Mouse (Mus musculus) MEL (cell line): ENCODE measurements around the gene Fgf13.

Experiments used
- BHLHE40 ChIP-seq: IDR thresholded peaks from 2 replicates; pipeline ENCODE4 v1.6.1; 2012; ENCODE audit warnings: low read depth, mild to moderate bottlenecking, inconsistent platforms, low read length, improper control_type of control experiment, borderline replicate concordance
- EP300 ChIP-seq, 2 experiments: IDR thresholded peaks; 2 replicates each; pipeline ENCODE4 v1.6.1; 2011; ENCODE audit warnings: improper control_type of control experiment in 2 of 2, low read length in 2 of 2, low read depth in 1 of 2, mild to moderate bottlenecking in 1 of 2
- GABPA ChIP-seq: IDR thresholded peaks from 2 replicates; pipeline ENCODE4 v1.6.1; 2012; ENCODE audit warnings: low read depth, mild to moderate bottlenecking, inconsistent platforms, low read length, improper control_type of control experiment, moderate library complexity
- HCFC1 ChIP-seq: IDR thresholded peaks from 2 replicates; pipeline ENCODE4 v1.6.1; 2012; ENCODE audit warnings: low read depth, mild to moderate bottlenecking, inconsistent platforms, low read length, improper control_type of control experiment, moderate library complexity
- JUND ChIP-seq: IDR thresholded peaks from 2 replicates; pipeline ENCODE4 v1.6.1; 2011; ENCODE audit warnings: low read depth, mild to moderate bottlenecking, improper control_type of control experiment, low read length
- MAX ChIP-seq: IDR thresholded peaks from 2 replicates; pipeline ENCODE4 v1.6.1; 2011; ENCODE audit warnings: low read length, improper control_type of control experiment
- MEF2A ChIP-seq: IDR thresholded peaks from 2 replicates; pipeline ENCODE4 v1.6.1; 2014; ENCODE audit warnings: low read depth, mild to moderate bottlenecking, inconsistent platforms, low read length, improper control_type of control experiment; ENCODE audit not compliant: poor library complexity, insufficient replicate concordance, severe bottlenecking; ENCODE audit errors: extremely low read depth
- POLR2A ChIP-seq, 2 experiments: IDR thresholded peaks; 2 replicates each; pipeline ENCODE4 v1.6.1; 2011 to 2012; ENCODE audit warnings: low read length in 2 of 2, mild to moderate bottlenecking in 2 of 2, control low read depth in 1 of 2, improper control_type of control experiment in 1 of 2, low read depth in 1 of 2, moderate library complexity in 1 of 2; ENCODE audit not compliant: control insufficient read depth in 1 of 2, insufficient read depth in 1 of 2, poor library complexity in 1 of 2
- POLR2AphosphoS5 ChIP-seq: IDR thresholded peaks from 2 replicates; pipeline ENCODE4 v1.6.1; 2012; ENCODE audit warnings: low read depth, borderline replicate concordance, mild to moderate bottlenecking, inconsistent platforms, low read length, moderate library complexity, mixed read lengths
- RAD21 ChIP-seq: IDR thresholded peaks from 2 replicates; pipeline ENCODE4 v1.6.1; 2011; ENCODE audit warnings: mild to moderate bottlenecking, low read depth, low read length, improper control_type of control experiment
- SMC3 ChIP-seq: IDR thresholded peaks from 2 replicates; pipeline ENCODE4 v1.6.1; 2011; ENCODE audit warnings: low read depth, low read length, improper control_type of control experiment
- USF1 ChIP-seq: IDR thresholded peaks from 2 replicates; pipeline ENCODE4 v1.6.1; 2014; ENCODE audit warnings: low read depth, mild to moderate bottlenecking, inconsistent platforms, low read length, improper control_type of control experiment, moderate library complexity
- USF2 ChIP-seq, 2 experiments: IDR thresholded peaks; 2 replicates each; pipeline ENCODE4 v1.6.1; 2011 to 2012; ENCODE audit warnings: improper control_type of control experiment in 2 of 2, low read length in 2 of 2, borderline replicate concordance in 1 of 2, inconsistent platforms in 1 of 2, low read depth in 1 of 2, mild to moderate bottlenecking in 1 of 2; ENCODE audit not compliant: insufficient read depth in 1 of 2

GRCm38 (mm10) chrX:59251576-59251975 is 316.3 kb downstream of the Fgf13 start:
- no peak for TF ChIP-seq JUND
- TF ChIP-seq GABPA: no peak
- TF ChIP-seq HCFC1: no peak
- no peak for TF ChIP-seq USF2 (IDR thresholded peaks at IDR 0.05; ENCODE audit: borderline replicate concordance in 1 of 2, insufficient read depth in 1 of 2, low read depth in 1 of 2, low read length in 2 of 2)
- no peak for TF ChIP-seq USF1
- no peak for TF ChIP-seq POLR2AphosphoS5
- no peak for TF ChIP-seq BHLHE40
- no peak for TF ChIP-seq SMC3
- TF ChIP-seq MAX: no peak
- no peak for TF ChIP-seq EP300 (IDR thresholded peaks at IDR 0.05; ENCODE audit: low read depth in 1 of 2, low read length in 2 of 2)
- TF ChIP-seq MEF2A: no peak
- TF ChIP-seq RAD21: no peak
- TF ChIP-seq POLR2A (IDR thresholded peaks at IDR 0.05; ENCODE audit: control insufficient read depth in 1 of 2, insufficient read depth in 1 of 2, low read depth in 1 of 2, low read length in 2 of 2, poor library complexity in 1 of 2): no peak
